In the genomic region with DNA sequence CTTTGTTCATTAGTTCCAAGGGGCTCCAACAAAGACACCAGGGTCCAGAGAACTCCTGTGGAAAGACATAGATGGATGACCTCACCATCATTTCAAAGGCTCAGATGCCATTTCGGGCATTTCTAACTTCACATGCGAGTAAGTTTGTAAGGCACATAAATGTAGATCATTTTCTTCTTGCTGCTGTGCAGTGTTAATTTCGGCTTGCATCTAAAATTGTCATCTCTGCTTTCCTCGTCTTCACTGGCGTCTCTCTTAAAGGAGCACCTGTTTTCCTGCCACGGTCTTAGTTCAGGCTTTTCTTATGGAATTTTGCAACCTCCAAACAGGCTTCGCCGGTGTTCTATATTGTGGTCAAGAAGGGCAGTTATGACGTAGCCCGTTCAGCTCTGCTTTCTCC, we compare ENCODE assay signal across 19 mouse cellular contexts.
DNase-seq lines count a peak whose midpoint lies in the region; TF ChIP-seq lines count a peak whose summit lies in the region.
"Had no signal": no experiment of that assay in that cellular context is flagged by ENCODE, and none has a peak within 500 bp of the region (broad histone marks: within the 10 kb centered on the region; RNA-seq: fewer than 3 reads in every experiment).

No protein-coding gene starts in this region.

- TF ChIP-seq CTCF in layer of hippocampus, adult 2 months (conservative IDR thresholded peaks at IDR 0.05): no peak
- no peak for TF ChIP-seq CTCF in cortical plate, adult 2 months (IDR thresholded peaks at IDR 0.05; ENCODE audit: extremely low read depth, insufficient read depth, low read length)

- no peak for DNase-seq in layer of hippocampus, adult 2 months (ENCODE audit: low spot score in 2 of 2)
- no peak for DNase-seq in layer of hippocampus, postnatal 14 days (ENCODE audit: low spot score in 2 of 2)
- DNase-seq in left cerebral cortex, postnatal 25 days (ENCODE audit: low spot score in 2 of 2): peak; percentile 32 to 76
- DNase-seq in left cerebral cortex, adult 11 months (ENCODE audit: low spot score): no peak
- peak; percentile 65 for DNase-seq in brain, adult 2 months (ENCODE audit: low read depth, low spot score)
- DNase-seq: adrenal gland, adult 2 months; adrenal gland, postnatal 14 days; cerebellum, adult 11-12 months; cerebellum, adult 8-10 months; cerebellum, postnatal 10 days; cerebellum, postnatal 36 days; gastrocnemius, postnatal 25 days; heart, adult 2 months had no signal

- H3K4me3 ChIP-seq in layer of hippocampus, adult 2 months: no peak overlapping the region
- H3K4me3 ChIP-seq in cortical plate, adult 2 months (ENCODE audit: insufficient read depth, low read length): no peak overlapping the region
- H3K4me3 ChIP-seq: forebrain, embryonic 10.5 days; forebrain, embryonic 13.5 days; heart, adult 2 months; heart, embryonic 10.5 days; heart, embryonic 13.5 days; hindbrain, embryonic 13.5 days had no signal

- TF ChIP-seq POLR2A in cortical plate, adult 2 months (IDR thresholded peaks at IDR 0.05; ENCODE audit: extremely low read depth, insufficient read depth, low read length): no peak

- peak overlapping the region; percentile 77 for H3K27ac ChIP-seq in layer of hippocampus, adult 2 months
- peak overlapping the region; percentile 61 for H3K27ac ChIP-seq in cortical plate, adult 2 months (ENCODE audit: insufficient read depth, low read length)
- H3K27ac ChIP-seq: forebrain, embryonic 10.5 days; forebrain, embryonic 13.5 days; heart, adult 2 months; heart, embryonic 10.5 days; heart, embryonic 13.5 days; hindbrain, embryonic 13.5 days had no signal

- intact Hi-C loops in left cerebral cortex, postnatal 25 days (cut with DNase I): loop anchor here (5.0 kb wide), 2 partner anchors 279 to 286 kb away; partner anchors contain the start of gene Prickle1

- H3K4me1 ChIP-seq in cortical plate, adult 2 months (ENCODE audit: control insufficient read depth, insufficient read depth, low read length): peaks cover 4% of the 10 kb centered on the region; the same call in 1 of the 2 replicates
- H3K4me1 ChIP-seq: forebrain, embryonic 13.5 days; heart, embryonic 10.5 days; heart, embryonic 13.5 days; hindbrain, embryonic 13.5 days had no signal

Comparison
In these comparisons a context has a peak if more than half of its experiments do, and no peak if none do; other contexts are left out.
1. DNase-seq: peak in left cerebral cortex, postnatal 25 days (2 of 2) and brain, adult 2 months (single experiment); none in layer of hippocampus, adult 2 months (0 of 2), layer of hippocampus, postnatal 14 days (0 of 2) and left cerebral cortex, adult 11 months (single experiment).